Mouse (Mus musculus) cortical plate, adult 2 months (tissue): ENCODE measurements around the gene Taf12. TPM values are rescaled to one million over a fixed set of nuclear protein-coding genes. Genes with fewer than 3 reads are reported as not detected.

Experiments
- H3K27ac ChIP-seq: fragments of 200-500 bp; 2 replicates; pipeline ENCODE4 v1.5.1; 2012; ENCODE audit warnings: low read length, control low read depth, inconsistent platforms; ENCODE audit not compliant: insufficient read depth
- H3K4me1 ChIP-seq: fragments of 200-500 bp; 2 replicates; pipeline ENCODE4 v1.6.1; 2011; ENCODE audit warnings: low read length; ENCODE audit not compliant: control insufficient read depth, insufficient read depth
- H3K4me3 ChIP-seq: fragments of 200-500 bp; 2 replicates; pipeline ENCODE4 v1.5.1; 2011; ENCODE audit warnings: mild to moderate bottlenecking, low read length, control low read depth; ENCODE audit not compliant: insufficient read depth
- CTCF ChIP-seq: fragments of 200-500 bp; IDR thresholded peaks from 2 replicates; pipeline ENCODE4 v1.5.1; 2011; ENCODE audit warnings: mild to moderate bottlenecking, control low read depth, low read length; ENCODE audit not compliant: insufficient read depth; ENCODE audit errors: extremely low read depth
- POLR2A ChIP-seq: fragments of 200-500 bp; IDR thresholded peaks from 2 replicates; pipeline ENCODE4 v1.6.1; 2011; ENCODE audit warnings: mild to moderate bottlenecking, low read length, control low read depth; ENCODE audit not compliant: insufficient read depth; ENCODE audit errors: extremely low read depth
- polyA plus RNA-seq: library from polyadenylated mRNA; depleted of rRNA; stranded (reverse); fragments of >200 nt; gene quantifications from 2 replicates; pipeline ENCODE4 v1.2.3, GENCODE M21; 2012; rRNA removed

The Taf12 gene
- polyA plus RNA-seq, 1 experiment = 15.9 TPM

DNA sequence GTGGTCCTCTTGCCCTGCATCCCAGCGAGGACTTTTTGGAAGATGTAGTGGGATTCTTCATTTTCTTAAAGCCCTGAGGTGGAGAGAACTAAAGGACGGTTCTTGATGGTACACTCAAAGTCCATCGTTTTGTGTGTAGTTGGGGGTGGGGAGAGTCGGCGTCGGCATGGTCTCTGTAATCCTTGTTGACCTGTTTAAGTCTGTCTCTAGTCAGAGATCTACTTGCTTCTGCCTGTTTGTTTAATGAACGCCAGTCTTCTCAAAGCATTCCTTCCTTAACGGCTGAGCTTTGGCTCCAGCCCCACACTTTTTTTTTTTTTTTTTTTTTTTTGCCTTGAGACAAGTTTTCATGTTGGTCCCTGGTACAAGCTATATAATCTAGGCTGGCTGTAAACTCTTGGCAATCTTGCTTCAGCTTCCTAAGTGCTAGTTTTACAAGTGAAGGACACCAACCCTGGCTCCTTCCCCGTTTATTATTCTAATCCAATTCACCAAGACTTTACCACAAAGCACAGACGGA, 55.7 kb downstream of the Taf12 start:
- Histone ChIP-seq H3K27ac (no peak overlapping the region), H3K4me3 (peak overlapping the region; percentile 66), H3K4me1 (no peaks in the 10 kb centered on the region; the same call in 1 of the 2 replicates)
- TF ChIP-seq POLR2A (no peak), CTCF (no peak)

GRCm38 (mm10) chr4:132331960-132332359, 57.8 kb downstream of the Taf12 start:
- no peak overlapping the region for H3K27ac ChIP-seq
- no peaks in the 10 kb centered on the region; the same call in 1 of the 2 replicates for H3K4me1 ChIP-seq
- no peak overlapping the region for H3K4me3 ChIP-seq
- no peak for TF ChIP-seq CTCF
- TF ChIP-seq POLR2A = no peak

DNA sequence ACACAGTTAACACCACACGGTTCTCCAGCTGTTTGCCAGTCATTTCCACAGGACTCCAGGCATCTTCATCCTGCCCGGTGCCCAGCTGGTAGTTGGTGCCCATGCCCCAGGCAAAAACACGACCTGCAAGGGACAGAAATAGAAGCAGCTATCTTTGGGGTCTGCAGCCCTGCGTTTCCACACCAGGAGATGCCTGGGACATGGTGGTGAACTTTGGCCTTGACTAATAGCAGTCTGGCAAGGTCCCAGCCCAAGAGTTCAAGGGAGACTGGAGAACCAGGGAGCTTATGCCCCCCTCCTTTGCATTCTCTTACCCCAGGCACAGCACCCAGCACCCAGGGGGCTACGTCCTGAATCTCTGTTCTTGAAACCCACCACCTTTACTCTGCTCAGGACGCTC, 58.7 kb downstream of the Taf12 start:
- no peaks in the 10 kb centered on the region; the same call in 1 of the 2 replicates for H3K4me1 ChIP-seq
- TF ChIP-seq CTCF (no peak), POLR2A (no peak)
- H3K4me3 ChIP-seq = no peak overlapping the region
- H3K27ac ChIP-seq = no peak overlapping the region

DNA sequence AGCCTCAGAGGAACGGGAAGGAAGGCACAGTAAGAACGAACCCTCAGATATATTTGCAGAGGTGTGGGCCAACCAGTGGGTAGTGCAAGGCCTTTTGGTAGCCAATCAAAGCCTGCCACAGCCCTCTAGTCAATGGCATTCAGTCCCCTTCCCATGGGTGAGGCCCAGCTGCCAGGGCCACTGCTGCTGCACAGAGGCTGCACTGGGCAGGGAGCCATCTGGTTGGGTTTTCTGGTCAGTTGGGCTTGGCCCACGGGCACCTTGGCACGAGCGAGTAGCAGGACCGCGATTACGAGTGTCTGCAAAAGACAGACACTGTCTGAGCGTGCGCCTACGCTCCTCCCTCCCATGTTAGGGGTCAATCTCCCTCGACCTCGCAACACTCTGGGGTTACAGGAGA, 64.8 kb downstream of the Taf12 start:
- Histone ChIP-seq H3K27ac (no peak overlapping the region), H3K4me1 (no peaks in the 10 kb centered on the region), H3K4me3 (no peak overlapping the region)
- no peak for TF ChIP-seq CTCF
- TF ChIP-seq POLR2A = no peak

DNA sequence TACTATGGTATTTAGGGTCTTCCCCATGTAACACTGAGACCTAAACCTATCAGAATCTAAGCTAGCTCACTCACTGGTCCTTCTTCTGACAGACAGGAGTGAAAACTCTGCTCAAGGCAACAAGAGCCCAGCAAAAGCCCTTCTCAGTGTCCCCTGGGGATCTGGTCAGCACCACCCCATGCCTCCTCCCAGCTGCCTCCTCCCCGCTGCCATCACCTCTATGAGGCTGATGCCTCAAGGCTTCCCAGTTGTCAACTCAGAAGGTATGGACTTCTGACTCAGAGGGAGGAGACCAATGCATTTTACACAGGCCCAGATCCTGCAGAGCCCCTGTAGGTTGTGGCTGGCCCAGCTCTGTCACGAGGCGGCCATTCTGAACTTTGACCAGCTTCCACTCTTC, 67.3 kb downstream of the Taf12 start:
- H3K4me3 ChIP-seq = no peak overlapping the region
- H3K27ac ChIP-seq = no peak overlapping the region
- TF ChIP-seq CTCF (no peak), POLR2A (no peak)
- no peaks in the 10 kb centered on the region for H3K4me1 ChIP-seq

DNA sequence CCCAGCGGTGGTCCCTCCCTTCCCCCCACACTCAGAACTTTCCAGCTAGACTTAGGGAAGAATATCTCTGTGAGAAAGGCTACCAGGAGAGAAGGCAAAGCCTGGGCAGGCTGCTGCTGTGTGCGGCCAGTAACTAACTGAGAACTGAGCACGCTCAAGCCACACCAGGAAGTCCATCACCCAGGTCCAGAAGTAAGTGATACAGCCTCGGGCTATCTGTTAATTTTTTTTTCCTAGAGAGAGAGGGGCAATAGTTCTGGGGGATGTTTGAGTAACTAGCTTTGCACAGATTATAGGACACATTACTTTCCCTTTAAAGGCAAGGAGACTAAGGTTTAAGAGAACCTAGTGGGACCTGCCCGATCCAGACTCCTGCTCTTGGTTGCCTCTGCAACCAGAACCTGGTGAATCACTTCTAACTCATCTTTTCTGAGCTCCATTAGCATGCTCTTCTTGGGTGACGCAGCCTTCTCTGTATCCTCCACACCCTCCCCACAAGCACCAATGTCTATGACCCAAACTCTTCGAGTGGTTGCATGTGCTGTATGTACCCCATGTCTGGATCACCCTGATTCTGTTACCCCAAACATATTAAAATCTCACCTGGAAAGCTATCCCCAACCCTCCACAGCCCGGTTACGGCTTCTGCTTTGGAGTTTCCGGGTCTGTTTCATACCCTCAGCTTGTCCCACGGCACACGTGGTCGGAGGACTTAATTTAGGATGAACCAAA, 70.4 kb downstream of the Taf12 start:
- Histone ChIP-seq H3K4me3 (peak overlapping the region; percentile 62), H3K4me1 (no peaks in the 10 kb centered on the region), H3K27ac (no peak overlapping the region)
- TF ChIP-seq POLR2A (no peak), CTCF (no peak)

Other genes with a start within 250 kb of the Taf12 start
- 0.10 and 0.19 TPM in 2 replicates for gene Gm10300, start 199.7 kb upstream of the Taf12 start, polyA plus RNA-seq
- 36.5 and 37.8 TPM in 2 replicates for gene Epb41, start 199.1 kb upstream of the Taf12 start, polyA plus RNA-seq
- gene Oprd1, start 129.9 kb upstream of the Taf12 start, polyA plus RNA-seq = 9.7 and 10.5 TPM in 2 replicates
- 19.3 and 20.5 TPM in 2 replicates for gene Ythdf2, start 62.1 kb upstream of the Taf12 start, polyA plus RNA-seq
- gene Gmeb1, start 12.8 kb upstream of the Taf12 start, polyA plus RNA-seq = 19.1 and 20.6 TPM in 2 replicates
- 3.8 and 5.3 TPM in 2 replicates for gene Rab42, start 29.0 kb downstream of the Taf12 start, polyA plus RNA-seq
- 14.9 and 16.6 TPM in 2 replicates for gene Trnau1ap, start 55.2 kb downstream of the Taf12 start, polyA plus RNA-seq
- 8.8 and 9.2 TPM in 2 replicates for gene Rcc1, start 79.2 kb downstream of the Taf12 start, polyA plus RNA-seq
- gene Phactr4, start 148.1 kb downstream of the Taf12 start, polyA plus RNA-seq = 5.6 and 6.4 TPM in 2 replicates
- gene Med18, start 189.5 kb downstream of the Taf12 start, polyA plus RNA-seq = 5.6 TPM in 2 replicates
- 8.1 and 8.2 TPM in 2 replicates for gene Sesn2, start 236.1 kb downstream of the Taf12 start, polyA plus RNA-seq